Mouse (Mus musculus): ENCODE data around the gene Dpp6. TPM values are rescaled to one million over a fixed set of nuclear protein-coding genes. Genes with fewer than 3 reads are reported as not detected.
A peak's percentile ranks its signal among the peaks of the same experiment; 100 is the strongest.

Dpp6 gene
- polyA plus RNA-seq, 1 experiment from 2014 or later: 1.3 TPM

DNA sequence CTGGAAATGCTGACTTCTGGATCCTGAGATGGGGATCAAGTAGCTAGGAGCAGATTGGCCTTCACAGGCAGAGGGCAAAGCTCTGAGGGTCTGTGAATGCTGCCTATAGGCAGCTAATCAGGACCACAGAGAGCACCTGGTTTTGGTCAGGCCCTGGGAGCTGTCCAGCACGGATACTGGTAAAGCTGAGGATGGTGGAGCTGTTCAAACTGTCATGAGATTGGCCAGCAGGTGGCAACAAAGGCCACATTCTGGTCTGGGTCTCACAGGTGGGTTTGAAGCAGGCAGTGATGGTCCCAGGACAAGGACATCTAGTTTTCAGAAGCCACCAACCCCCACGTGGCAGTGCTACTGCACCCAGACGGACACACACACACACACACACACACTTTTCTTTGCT, 920.2 kb downstream of the Dpp6 start:
- peak; percentile 82 for TF ChIP-seq CTCF (IDR thresholded peaks at IDR 0.05; ENCODE audit: low read depth)
- no peaks in the 10 kb centered on the region for H3K4me1 ChIP-seq (replicated peaks; ENCODE audit: insufficient read depth, low read length)
- no peak overlapping the region for H3K4me3 ChIP-seq (replicated peaks; ENCODE audit: low read depth, low read length)
- no peak overlapping the region for H3K9ac ChIP-seq (ENCODE audit: low read depth, low read length)
- no peaks in the 10 kb centered on the region for H3K9me3 ChIP-seq (replicated peaks; ENCODE audit: low read length)
- 7% methylated on average over 3 of the region's 3 CpGs for WGBS
- H3K27me3 ChIP-seq (ENCODE audit: insufficient read depth, low read length): no peaks in the 10 kb centered on the region
- peak; percentile 94 for DNase-seq (ENCODE audit: low spot score)
- peak; percentile 83 for ATAC-seq (replicated peaks; ENCODE audit: low FRiP score, low read depth)
- H3K36me3 ChIP-seq (ENCODE audit: insufficient read depth, low read length): peaks cover 6% of the 10 kb centered on the region; the same call in 1 of the 2 replicates
- no peak overlapping the region for H3K4me2 ChIP-seq (ENCODE audit: low read length)
- no peak overlapping the region for H3K27ac ChIP-seq

DNA sequence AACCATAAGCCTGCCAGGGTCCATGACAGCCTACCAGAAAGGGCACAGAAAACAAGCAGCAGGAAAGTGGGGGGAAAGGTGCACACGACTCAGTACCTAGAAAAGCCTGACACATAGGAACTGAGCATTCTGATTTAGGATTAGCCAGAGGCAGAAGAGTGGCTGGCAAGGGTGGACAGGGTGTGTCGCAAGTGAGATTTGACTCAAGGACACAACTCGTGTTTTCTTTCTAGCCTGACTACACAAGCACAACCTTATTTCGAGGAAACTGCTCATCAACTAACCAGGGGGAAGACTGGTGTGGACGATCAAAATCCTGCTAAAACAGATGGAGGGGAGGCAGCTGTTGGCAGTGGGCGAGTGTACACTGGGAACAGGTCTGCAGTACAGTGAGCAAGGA, 922.2 kb downstream of the Dpp6 start:
- Histone ChIP-seq H3K9me3 (replicated peaks; ENCODE audit: low read length) (no peaks in the 10 kb centered on the region), H3K36me3 (ENCODE audit: insufficient read depth, low read length) (peaks cover 22% of the 10 kb centered on the region), H3K27ac (no peak overlapping the region), H3K9ac (ENCODE audit: low read depth, low read length) (no peak overlapping the region), H3K4me3 (replicated peaks; ENCODE audit: low read depth, low read length) (no peak overlapping the region), H3K4me1 (replicated peaks; ENCODE audit: insufficient read depth, low read length) (no peaks in the 10 kb centered on the region), H3K4me2 (ENCODE audit: low read length) (no peak overlapping the region), H3K27me3 (ENCODE audit: insufficient read depth, low read length) (no peaks in the 10 kb centered on the region)
- DNase-seq (ENCODE audit: low spot score): no peak
- WGBS: 79% methylated on average over 6 of the region's 6 CpGs
- ATAC-seq (replicated peaks; ENCODE audit: low FRiP score, low read depth): no peak
- TF ChIP-seq CTCF (IDR thresholded peaks at IDR 0.05; ENCODE audit: low read depth): no peak

DNA sequence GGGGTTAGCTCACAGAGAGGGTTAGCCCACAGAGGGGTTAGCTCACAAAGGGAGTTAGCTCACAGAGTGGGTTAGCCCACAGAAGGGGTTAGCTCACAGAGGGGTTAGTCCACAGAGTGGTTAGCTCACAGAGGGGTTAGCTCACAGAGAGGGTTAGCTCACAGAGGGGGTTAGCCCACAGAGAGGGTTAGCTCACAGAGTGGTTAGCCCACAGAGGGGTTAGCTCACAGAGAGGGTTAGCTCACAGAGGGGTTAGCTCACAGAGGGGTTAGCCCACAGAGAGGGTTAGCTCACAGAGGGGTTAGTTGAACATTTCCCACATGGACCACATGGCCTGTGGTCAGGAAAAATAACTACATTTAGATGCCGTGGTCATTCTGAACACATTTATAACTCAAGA, 927.9 kb downstream of the Dpp6 start:
- no peaks in the 10 kb centered on the region for H3K9me3 ChIP-seq (replicated peaks; ENCODE audit: low read length)
- no peak overlapping the region for H3K27ac ChIP-seq
- ATAC-seq (replicated peaks; ENCODE audit: low FRiP score, low read depth): no peak
- WGBS: 80% methylated on average over 1 of the region's 1 CpGs
- no peak overlapping the region for H3K9ac ChIP-seq (ENCODE audit: low read depth, low read length)
- H3K36me3 ChIP-seq (ENCODE audit: insufficient read depth, low read length): peaks cover 45% of the 10 kb centered on the region
- no peaks in the 10 kb centered on the region for H3K27me3 ChIP-seq (ENCODE audit: insufficient read depth, low read length)
- no peak overlapping the region for H3K4me3 ChIP-seq (replicated peaks; ENCODE audit: low read depth, low read length)
- no peak overlapping the region for H3K4me2 ChIP-seq (ENCODE audit: low read length)
- TF ChIP-seq CTCF (IDR thresholded peaks at IDR 0.05; ENCODE audit: low read depth): no peak
- no peak for DNase-seq (ENCODE audit: low spot score)
- H3K4me1 ChIP-seq (replicated peaks; ENCODE audit: insufficient read depth, low read length): no peaks in the 10 kb centered on the region

DNA sequence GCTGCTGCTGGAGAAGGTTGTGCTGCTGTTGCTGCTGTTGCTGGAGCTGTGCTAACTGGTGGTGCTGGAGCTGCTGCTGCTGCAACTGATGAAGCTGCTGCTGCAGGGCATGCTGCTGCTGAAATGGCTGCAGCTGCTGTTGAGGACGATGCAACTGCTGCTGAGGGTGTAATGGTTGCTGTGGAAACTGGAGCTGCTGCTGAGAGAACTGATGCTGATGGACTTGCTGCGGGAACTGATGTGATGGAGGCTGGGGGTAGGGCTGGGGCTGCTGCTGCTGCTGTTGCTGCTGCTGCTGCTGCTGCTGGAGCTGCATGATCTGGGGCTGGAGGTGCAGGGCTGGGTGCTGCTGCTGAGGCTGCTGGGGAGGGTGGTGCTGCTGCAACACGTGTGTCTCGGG, 948.8 kb downstream of the Dpp6 start:
- TF ChIP-seq CTCF (IDR thresholded peaks at IDR 0.05; ENCODE audit: low read depth): no peak
- H3K9me3 ChIP-seq (replicated peaks; ENCODE audit: low read length): no peaks in the 10 kb centered on the region
- no peak overlapping the region for H3K27ac ChIP-seq
- H3K9ac ChIP-seq (ENCODE audit: low read depth, low read length): no peak overlapping the region
- no peak overlapping the region for H3K4me2 ChIP-seq (ENCODE audit: low read length)
- WGBS: 82% methylated on average over 4 of the region's 4 CpGs
- no peaks in the 10 kb centered on the region for H3K4me1 ChIP-seq (replicated peaks; ENCODE audit: insufficient read depth, low read length)
- ATAC-seq (replicated peaks; ENCODE audit: low FRiP score, low read depth): no peak
- no peaks in the 10 kb centered on the region for H3K27me3 ChIP-seq (ENCODE audit: insufficient read depth, low read length)
- H3K36me3 ChIP-seq (ENCODE audit: insufficient read depth, low read length): peaks cover 63% of the 10 kb centered on the region
- DNase-seq (ENCODE audit: low spot score): no peak
- no peak overlapping the region for H3K4me3 ChIP-seq (replicated peaks; ENCODE audit: low read depth, low read length)

DNA sequence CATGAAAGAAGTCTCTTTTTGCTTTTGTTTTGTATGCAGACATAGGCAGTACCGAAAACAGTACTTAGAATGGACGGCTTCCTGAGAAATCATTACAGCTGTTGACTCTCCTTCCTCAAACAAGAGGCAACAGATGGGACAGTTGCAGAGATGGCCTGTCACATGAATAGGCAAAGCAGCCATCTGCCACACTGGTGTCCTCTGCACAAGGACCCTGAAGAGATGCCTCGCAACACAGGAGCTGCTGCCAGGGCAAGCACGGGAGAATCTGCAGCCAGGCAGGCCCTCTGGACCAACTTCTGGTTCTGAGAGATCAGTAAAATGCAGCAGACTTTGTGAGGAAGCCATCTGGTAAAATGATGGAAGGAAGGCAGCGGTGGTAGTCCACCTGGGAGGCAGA, 950.9 kb downstream of the Dpp6 start:
- ATAC-seq (replicated peaks; ENCODE audit: low FRiP score, low read depth) (no peak), DNase-seq (ENCODE audit: low spot score) (no peak)
- Histone ChIP-seq H3K9ac (ENCODE audit: low read depth, low read length) (no peak overlapping the region), H3K27ac (no peak overlapping the region), H3K9me3 (replicated peaks; ENCODE audit: low read length) (no peaks in the 10 kb centered on the region), H3K36me3 (ENCODE audit: insufficient read depth, low read length) (peaks cover 63% of the 10 kb centered on the region), H3K4me2 (ENCODE audit: low read length) (no peak overlapping the region), H3K4me1 (replicated peaks; ENCODE audit: insufficient read depth, low read length) (no peaks in the 10 kb centered on the region), H3K27me3 (ENCODE audit: insufficient read depth, low read length) (no peaks in the 10 kb centered on the region), H3K4me3 (replicated peaks; ENCODE audit: low read depth, low read length) (no peak overlapping the region)
- WGBS: 87% methylated on average over 5 of the region's 5 CpGs
- TF ChIP-seq CTCF (IDR thresholded peaks at IDR 0.05; ENCODE audit: low read depth): no peak

Measured in kidney, postnatal 0 days (tissue).